ENCODE assay signal across 20 mouse cellular contexts in genomic region chr7:134369241-134369640, GRCm38 (mm10). TPM values are rescaled to one million over a fixed set of nuclear protein-coding genes. Genes with fewer than 3 reads are reported as not detected.
"Had no signal": no experiment of that assay in that cellular context is flagged by ENCODE, and none has a peak within 500 bp of the region (broad histone marks: within the 10 kb centered on the region; RNA-seq: fewer than 3 reads in every experiment).

No protein-coding gene starts in this region.

- H3K27ac ChIP-seq: kidney, postnatal 0 days; liver, embryonic 13.5 days; midbrain, embryonic 12.5 days; neural tube, embryonic 12.5 days; neural tube, embryonic 15.5 days; stomach, embryonic 15.5 days had no signal

- H3K9me3 ChIP-seq: liver, embryonic 13.5 days; midbrain, embryonic 12.5 days; neural tube, embryonic 12.5 days; neural tube, embryonic 15.5 days; stomach, embryonic 15.5 days had no signal

- H3K4me1 ChIP-seq: liver, embryonic 13.5 days; midbrain, embryonic 12.5 days; neural tube, embryonic 12.5 days; neural tube, embryonic 15.5 days; stomach, embryonic 15.5 days had no signal

- H3K27me3 ChIP-seq: liver, embryonic 13.5 days; midbrain, embryonic 12.5 days; neural tube, embryonic 12.5 days; neural tube, embryonic 15.5 days; stomach, embryonic 15.5 days had no signal

- H3K9ac ChIP-seq: liver, embryonic 13.5 days; midbrain, embryonic 12.5 days; neural tube, embryonic 12.5 days; neural tube, embryonic 15.5 days; stomach, embryonic 15.5 days had no signal

- DNase-seq: kidney, adult 2 months; kidney, postnatal 25 days; liver, embryonic 13.5 days; lung, adult 2 months; lung, postnatal 14 days; lung, postnatal 4 days; right cerebral cortex, adult 18-20 months; right cerebral cortex, postnatal 14 days; right cerebral cortex, postnatal 4 days; thymus, postnatal 25 days had no signal

- H3K4me2 ChIP-seq: liver, embryonic 13.5 days; midbrain, embryonic 12.5 days; neural tube, embryonic 12.5 days; neural tube, embryonic 15.5 days; stomach, embryonic 15.5 days had no signal

- H3K4me3 ChIP-seq: liver, embryonic 13.5 days; midbrain, embryonic 12.5 days; neural tube, embryonic 12.5 days; neural tube, embryonic 15.5 days; stomach, embryonic 15.5 days had no signal

- H3K36me3 ChIP-seq: liver, embryonic 13.5 days; midbrain, embryonic 12.5 days; neural tube, embryonic 12.5 days; neural tube, embryonic 15.5 days; stomach, embryonic 15.5 days had no signal

RNA-seq across cellular contexts. Expression of gene D7Ertd443e, which starts 16.2 kb away (rescaled TPM):
- total RNA-seq: megakaryocyte progenitor cell, adult 5-6 weeks; megakaryocyte-erythroid progenitor cell, adult 5-6 weeks had no signal
- polyA plus RNA-seq: large intestine, adult 2 months; liver, adult 2 months; liver, embryonic 13.5 days; liver, embryonic 16.5 days; midbrain, embryonic 12.5 days; neural tube, embryonic 12.5 days had no signal
